Mouse (Mus musculus) CH12.LX (cell line): ENCODE data around the gene Cxcr1.

Experiments
- CHD2 ChIP-seq: IDR thresholded peaks from 2 replicates; pipeline ENCODE4 v1.6.1; 2011; ENCODE audit warnings: low read length, improper control_type of control experiment
- CTCF ChIP-seq, 2 experiments: IDR thresholded peaks in 1 of 2; conservative IDR thresholded peaks in 1 of 2; 2 replicates each; pipeline ENCODE4 v1.5.1; 2011 to 2012; ENCODE audit warnings: low read depth in 2 of 2, low read length in 2 of 2, improper control_type of control experiment in 1 of 2, inconsistent platforms in 1 of 2, mild to moderate bottlenecking in 1 of 2, moderate library complexity in 1 of 2
- EP300 ChIP-seq: IDR thresholded peaks from 2 replicates; pipeline ENCODE4 v1.6.1; 2011; ENCODE audit warnings: low read length, improper control_type of control experiment
- ETS1 ChIP-seq: conservative IDR thresholded peaks from 2 replicates; pipeline ENCODE4 v1.6.1; 2012; ENCODE audit warnings: low read depth, mild to moderate bottlenecking, inconsistent platforms, low read length, improper control_type of control experiment, moderate library complexity
- HCFC1 ChIP-seq: IDR thresholded peaks from 2 replicates; pipeline ENCODE4 v1.6.1; 2012; ENCODE audit warnings: low read depth, mild to moderate bottlenecking, inconsistent platforms, low read length, improper control_type of control experiment
- IRF4 ChIP-seq: IDR thresholded peaks from 2 replicates; pipeline ENCODE4 v1.6.1; 2014; ENCODE audit warnings: low read depth, mild to moderate bottlenecking, inconsistent platforms, low read length, improper control_type of control experiment
- MAFK ChIP-seq: IDR thresholded peaks from 2 replicates; pipeline ENCODE4 v1.6.1; 2011; ENCODE audit warnings: low read length, improper control_type of control experiment; ENCODE audit not compliant: insufficient replicate concordance
- MAX ChIP-seq: IDR thresholded peaks from 2 replicates; pipeline ENCODE4 v1.6.1; 2011; ENCODE audit warnings: low read length, improper control_type of control experiment
- MEF2A ChIP-seq: IDR thresholded peaks from 2 replicates; pipeline ENCODE4 v1.6.1; 2014; ENCODE audit warnings: low read depth, mild to moderate bottlenecking, inconsistent platforms, low read length, improper control_type of control experiment, borderline replicate concordance
- NRF1 ChIP-seq: IDR thresholded peaks from 2 replicates; pipeline ENCODE4 v1.6.1; 2014; ENCODE audit warnings: low read depth, mild to moderate bottlenecking, inconsistent platforms, low read length, improper control_type of control experiment, moderate library complexity
- POLR2A ChIP-seq: IDR thresholded peaks from 2 replicates; pipeline ENCODE4 v1.6.1; 2011; ENCODE audit warnings: low read depth, mild to moderate bottlenecking, improper control_type of control experiment, low read length
- SIN3A ChIP-seq: IDR thresholded peaks from 2 replicates; pipeline ENCODE4 v1.6.1; 2012; ENCODE audit warnings: low read length, improper control_type of control experiment, inconsistent platforms
- ZKSCAN1 ChIP-seq: IDR thresholded peaks from 2 replicates; pipeline ENCODE4 v1.6.1; 2012; ENCODE audit warnings: low read depth, inconsistent platforms, low read length, improper control_type of control experiment, borderline replicate concordance
- ZNF384 ChIP-seq: IDR thresholded peaks from 2 replicates; pipeline ENCODE4 v1.6.1; 2012; ENCODE audit warnings: low read depth, low read length, improper control_type of control experiment, inconsistent platforms

DNA sequence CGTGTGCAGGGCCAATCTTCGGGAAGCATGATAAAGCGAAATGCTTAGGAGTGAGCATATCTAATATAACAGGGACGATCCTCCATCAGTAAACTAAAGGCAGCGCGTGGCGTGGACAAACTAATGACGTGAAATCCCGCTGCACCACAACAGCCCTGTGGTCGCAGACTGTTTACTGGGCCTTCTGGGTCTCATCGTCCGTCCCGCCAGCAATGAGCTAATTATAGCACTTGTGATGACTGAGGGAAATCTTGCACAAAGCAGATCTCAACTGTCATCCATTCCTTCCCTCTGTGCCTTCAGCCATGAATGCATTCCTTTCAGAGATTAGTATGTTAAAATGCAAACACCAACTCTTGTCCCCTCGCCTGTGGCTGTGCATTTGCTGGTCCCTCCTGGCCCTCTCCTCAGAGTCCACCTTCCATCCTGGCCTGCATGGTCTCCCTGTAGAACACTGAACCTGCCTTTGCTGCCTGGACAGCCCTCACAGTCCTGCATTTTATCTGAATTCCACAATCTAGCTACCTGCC is 38.0 kb downstream of the Cxcr1 start:
- no peak for TF ChIP-seq SIN3A
- no peak for TF ChIP-seq ETS1
- no peak for TF ChIP-seq HCFC1
- TF ChIP-seq CHD2 = no peak
- no peak for TF ChIP-seq NRF1
- no peak for TF ChIP-seq MEF2A
- no peak for TF ChIP-seq CTCF (conservative IDR thresholded peaks at IDR 0.05 in 1 of 2, IDR thresholded peaks at IDR 0.05 in 1 of 2; ENCODE audit: low read depth in 2 of 2, low read length in 2 of 2)
- TF ChIP-seq POLR2A = no peak
- no peak for TF ChIP-seq MAX
- TF ChIP-seq EP300 = no peak
- TF ChIP-seq IRF4 = no peak
- no peak for TF ChIP-seq ZNF384
- no peak for TF ChIP-seq ZKSCAN1
- no peak for TF ChIP-seq MAFK
